Comparison of ENCODE assay signal across 7 mouse cellular contexts in the genomic region with DNA sequence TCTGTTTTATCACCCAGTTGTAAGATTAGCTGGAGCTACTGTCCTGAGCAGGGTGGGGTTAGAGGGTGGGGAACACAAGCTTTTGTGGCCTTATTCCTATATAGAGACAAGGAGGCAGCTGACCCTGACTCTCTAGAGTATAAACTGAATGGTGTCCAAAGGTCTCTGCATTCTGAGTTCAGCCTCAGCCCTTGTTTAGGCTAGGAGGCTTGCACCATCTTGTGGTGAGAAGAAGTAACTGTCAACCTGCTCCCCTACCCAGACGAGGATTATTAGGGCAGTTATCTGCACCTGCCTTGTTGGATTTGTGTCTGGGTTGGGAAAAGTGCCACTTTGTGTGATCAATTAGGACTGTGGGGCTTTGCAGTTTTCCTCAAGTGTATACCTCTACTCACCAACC. TPM values are rescaled to one million over a fixed set of nuclear protein-coding genes. Genes with fewer than 3 reads are reported as not detected.
A peak's percentile ranks its signal among the peaks of the same experiment; 100 is the strongest.
DNase-seq lines count a peak whose midpoint lies in the region; ATAC-seq lines count a peak whose summit lies in the region.

No protein-coding gene starts in this region.

- peak; percentile 51 to 52; a peak in 2 of 4 replicates for ATAC-seq in hematopoietic stem cell, adult 5-6 weeks (replicated peaks in 1 of 2; ENCODE audit: insufficient read depth in 1 of 2, low FRiP score in 2 of 2, low TSS enrichment in 1 of 2, low read depth in 1 of 2, poor library complexity in 2 of 2, severe bottlenecking in 2 of 2)

- intact Hi-C loops in left cerebral cortex, postnatal 4 days (cut with DNase I): no loop called here

- peak; percentile 29 for DNase-seq in left cerebral cortex, postnatal 4 days
- DNase-seq in left cerebral cortex, adult 18-20 months (ENCODE audit: low spot score in 2 of 2): no peak
- peak; percentile 19 for DNase-seq in T-cell, adult 2 months (ENCODE audit: low spot score)
- DNase-seq in mesoderm, embryonic 11.5 days (ENCODE audit: low read depth, low spot score): peak; percentile 39
- no peak for DNase-seq in frontal cortex, postnatal 10 days (ENCODE audit: low spot score in 2 of 2)
- no peak for DNase-seq in frontal cortex, adult 2 months (ENCODE audit: extremely low spot score in 1 of 2, low spot score in 1 of 2)

RNA-seq across cellular contexts. Expression of a gene that starts 1.6 kb away (rescaled TPM):
- 10 to 100 TPM; 21.0 to 24.4 TPM for total RNA-seq in left cerebral cortex, postnatal 4 days (2021)
- 10 to 100 TPM; 11.8 to 14.7 TPM for total RNA-seq in left cerebral cortex, adult 18-20 months (2021)
- 1.2 TPM in 1 of 2 replicates, not detected in the other for total RNA-seq in hematopoietic stem cell, adult 5-6 weeks (2017)
- 13.2 and 15.2 TPM in 2 replicates for polyA plus RNA-seq in frontal cortex, adult 2 months (2012; rRNA removed)

RNA-seq across cellular contexts. Expression of a gene that starts 22.1 kb away (rescaled TPM):
- total RNA-seq in left cerebral cortex, postnatal 4 days (2021): 100 to 1,000 TPM; 517 to 569 TPM
- 1,000 to 10,000 TPM; 1,425 to 1,430 TPM for total RNA-seq in left cerebral cortex, adult 18-20 months (2021)
- 547 and 732 TPM in 2 replicates for total RNA-seq in hematopoietic stem cell, adult 5-6 weeks (2017)
- 1,290 and 1,497 TPM in 2 replicates for polyA plus RNA-seq in frontal cortex, adult 2 months (2012; rRNA removed)

Comparison
In these comparisons a context has a peak if more than half of its experiments do, and no peak if none do; other contexts are left out.
1. DNase-seq: peak in left cerebral cortex, postnatal 4 days (single experiment), T-cell, adult 2 months (single experiment) and mesoderm, embryonic 11.5 days (single experiment); none in left cerebral cortex, adult 18-20 months (0 of 2), frontal cortex, postnatal 10 days (0 of 2) and frontal cortex, adult 2 months (0 of 2).